Mouse (Mus musculus) liver, embryonic 15.5 days (tissue): ENCODE data around the gene Vps37d. TPM values are rescaled to one million over a fixed set of nuclear protein-coding genes. Genes with fewer than 3 reads are reported as not detected.
"Not testable (repeated sequence)": the region's sequence is repeated elsewhere in the genome, so short reads cannot be mapped to it uniquely, and the experiment has no call there.

Experiments
- ATAC-seq: fragments of 200-750 bp; cut with Nextera tagmentation; 2 replicates; pipeline ENCODE4 v1.8.0; 2017; ENCODE audit warnings: moderate number of reproducible peaks, mild to moderate bottlenecking, moderate library complexity; ENCODE audit not compliant: insufficient read depth
- H3K27ac ChIP-seq: fragments of 300-500 bp; sonication (generic); replicated peaks from 2 replicates; pipeline ENCODE4 v1.5.1; 2015; ENCODE audit warnings: mild to moderate bottlenecking, inconsistent platforms
- H3K27me3 ChIP-seq: fragments of 300-500 bp; sonication (generic); 2 replicates; pipeline ENCODE4 v1.6.1; 2015; ENCODE audit warnings: mild to moderate bottlenecking, inconsistent platforms
- H3K36me3 ChIP-seq: fragments of 300-500 bp; sonication (generic); replicated peaks from 2 replicates; pipeline ENCODE4 v1.6.1; 2015; ENCODE audit warnings: moderate library complexity, mild to moderate bottlenecking, inconsistent platforms
- H3K4me1 ChIP-seq: fragments of 300-500 bp; sonication (generic); replicated peaks from 2 replicates; pipeline ENCODE4 v1.6.1; 2015; ENCODE audit warnings: inconsistent platforms
- H3K4me2 ChIP-seq: fragments of 300-500 bp; sonication (generic); 2 replicates; pipeline ENCODE4 v1.6.1; 2015; ENCODE audit warnings: moderate library complexity, mild to moderate bottlenecking, inconsistent platforms
- H3K4me3 ChIP-seq: fragments of 300-500 bp; sonication (generic); replicated peaks from 2 replicates; pipeline ENCODE4 v1.5.1; 2015; ENCODE audit warnings: mild to moderate bottlenecking, inconsistent platforms
- H3K9ac ChIP-seq: fragments of 300-500 bp; sonication (generic); 2 replicates; pipeline ENCODE4 v1.6.1; 2015; ENCODE audit warnings: moderate library complexity, mild to moderate bottlenecking, inconsistent platforms
- H3K9me3 ChIP-seq: fragments of 300-500 bp; sonication (generic); replicated peaks from 2 replicates; pipeline ENCODE4 v1.6.1; 2016; ENCODE audit warnings: inconsistent platforms
- WGBS: fragments of 180-500 bp; shearing (Covaris S2); methylation state at CpG from one replicate; pipeline ENCODE4 v1.1.7; 2015; ENCODE audit warnings: mixed read lengths; ENCODE audit not compliant: insufficient replicate concordance; 5-methylcytosine and 5-hydroxymethylcytosine counted together
- polyA plus RNA-seq: library from polyadenylated mRNA; unstranded; fragments of >200 nt; fragmentation: Nextera tagmentation; extraction: Ambion mirVana; gene quantifications from 2 replicates; pipeline ENCODE4 v1.2.1, GENCODE M21; 2015

Vps37d gene
- polyA plus RNA-seq, 1 experiment from 2014 or later, result 0.30 TPM

GRCm38 (mm10) chr5:135076368-135076767 lies 1.7 kb downstream of the Vps37d start:
- Histone ChIP-seq H3K27ac (no peak overlapping the region), H3K4me3 (no peak overlapping the region), H3K9me3 (no peaks in the 10 kb centered on the region), H3K36me3 (no peaks in the 10 kb centered on the region), H3K9ac (no peak overlapping the region), H3K4me1 (peaks cover 20% of the 10 kb centered on the region), H3K4me2 (no peak overlapping the region), H3K27me3 (peaks cover 23% of the 10 kb centered on the region)
- ATAC-seq, result no peak
- 72% methylated on average over 14 of the region's 14 CpGs for WGBS

GRCm38 (mm10) chr5:135075655-135076054 lies 2.4 kb downstream of the Vps37d start:
- no peak for ATAC-seq
- H3K4me3 ChIP-seq, result no peak overlapping the region
- peaks cover 27% of the 10 kb centered on the region for H3K4me1 ChIP-seq
- peaks cover 23% of the 10 kb centered on the region for H3K27me3 ChIP-seq
- H3K9me3 ChIP-seq, result no peaks in the 10 kb centered on the region
- H3K27ac ChIP-seq, result no peak overlapping the region
- H3K36me3 ChIP-seq, result no peaks in the 10 kb centered on the region
- 50% methylated on average over 4 of the region's 4 CpGs for WGBS
- H3K4me2 ChIP-seq, result no peak overlapping the region
- no peak overlapping the region for H3K9ac ChIP-seq

DNA sequence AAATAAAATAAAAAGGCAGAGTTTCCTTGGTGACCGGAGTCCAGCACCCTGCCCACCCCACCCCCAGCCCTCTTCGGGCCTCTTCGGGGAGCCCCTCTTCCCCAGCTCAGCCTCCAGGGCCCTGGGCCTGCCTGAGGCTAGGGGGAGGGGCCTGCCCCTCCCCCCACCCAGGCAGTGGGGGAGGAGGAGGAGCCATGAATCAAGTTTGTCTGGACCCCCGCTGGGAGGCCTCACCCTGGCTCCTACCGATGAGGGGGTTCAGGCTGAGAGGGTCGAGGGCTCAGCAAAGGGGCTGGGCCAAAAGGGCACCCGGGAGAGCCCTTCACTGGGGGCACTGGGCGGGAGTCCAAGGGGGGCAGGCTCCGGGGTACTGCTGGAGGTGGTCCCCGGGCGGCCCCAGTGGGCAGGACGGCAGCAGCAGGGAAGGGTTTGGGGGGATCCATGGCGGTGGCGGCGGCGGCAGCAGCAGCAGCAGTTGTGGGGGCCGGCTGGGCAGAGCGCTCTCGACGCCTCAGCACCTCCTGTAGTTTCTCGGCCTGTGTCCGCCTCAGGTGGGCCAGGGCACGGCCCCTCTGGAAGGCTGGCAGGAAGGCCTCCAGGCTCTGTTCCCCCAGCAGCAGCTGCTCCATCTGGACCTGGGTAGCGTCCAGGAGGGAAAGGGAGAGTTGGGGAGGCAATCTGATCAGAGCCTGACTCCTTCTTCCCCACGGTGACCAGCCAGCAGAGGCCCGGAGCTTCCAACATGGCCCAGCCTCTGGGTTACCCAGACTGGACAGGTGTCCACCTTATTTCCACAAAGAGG lies 4.5 kb downstream of the Vps37d start:
- H3K9ac ChIP-seq, result no peak overlapping the region
- peaks cover 33% of the 10 kb centered on the region for H3K4me1 ChIP-seq
- H3K27ac ChIP-seq, result no peak overlapping the region
- peaks cover 9% of the 10 kb centered on the region for H3K27me3 ChIP-seq
- H3K9me3 ChIP-seq, result no peaks in the 10 kb centered on the region
- no peak overlapping the region for H3K4me2 ChIP-seq
- H3K36me3 ChIP-seq, result no peaks in the 10 kb centered on the region; the same call in 1 of the 2 replicates
- 47% methylated on average over 26 of the region's 26 CpGs for WGBS
- no peak for ATAC-seq
- H3K4me3 ChIP-seq, result no peak overlapping the region

DNA sequence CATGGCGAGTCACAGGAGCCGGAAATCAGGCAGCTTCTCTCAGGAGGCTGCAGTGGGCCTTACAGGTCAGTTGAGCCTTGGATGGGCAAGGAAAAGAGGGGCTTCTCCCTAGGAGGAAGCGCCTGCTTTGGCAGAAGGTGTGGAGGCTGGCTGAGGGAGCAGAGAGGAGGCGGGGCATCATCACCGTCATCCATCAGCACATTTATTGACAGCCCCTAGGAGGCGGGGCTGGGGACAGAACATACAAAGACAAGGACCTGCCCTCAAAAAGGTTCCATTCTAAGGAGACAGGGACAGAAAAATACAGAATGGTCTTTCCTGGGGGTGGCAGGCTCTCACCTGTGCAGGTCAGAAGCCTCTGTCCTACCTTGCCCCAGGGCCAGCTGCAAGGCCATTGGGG lies 5.3 kb downstream of the Vps37d start:
- no peaks in the 10 kb centered on the region for H3K9me3 ChIP-seq
- no peak for ATAC-seq
- 54% methylated on average over 6 of the region's 6 CpGs for WGBS
- peaks cover 8% of the 10 kb centered on the region for H3K36me3 ChIP-seq
- peaks cover 24% of the 10 kb centered on the region for H3K4me1 ChIP-seq
- H3K4me3 ChIP-seq, result no peak overlapping the region
- no peak overlapping the region for H3K4me2 ChIP-seq
- no peak overlapping the region for H3K27ac ChIP-seq
- peaks cover 2% of the 10 kb centered on the region for H3K27me3 ChIP-seq
- no peak overlapping the region for H3K9ac ChIP-seq

DNA sequence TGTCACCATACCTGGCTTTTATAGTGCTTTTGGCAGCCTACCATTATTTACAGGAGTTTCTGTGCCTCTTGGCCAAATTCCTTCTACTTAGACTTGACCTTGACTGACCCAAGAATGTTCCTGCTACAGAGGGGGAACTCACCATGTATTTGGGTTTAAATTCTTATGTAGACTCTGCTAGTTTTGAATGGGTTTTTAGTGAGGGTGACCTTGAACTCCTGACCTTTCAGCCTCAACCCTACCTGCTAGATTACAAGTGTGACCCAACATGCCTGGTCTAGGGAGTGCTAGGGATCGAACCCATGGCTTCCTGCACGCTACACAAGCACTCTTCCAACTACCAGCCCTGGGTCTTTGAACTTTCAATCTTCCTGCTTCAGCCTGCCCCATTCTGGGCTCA lies 6.0 kb downstream of the Vps37d start:
- Histone ChIP-seq H3K4me1 (peaks cover 18% of the 10 kb centered on the region), H3K36me3 (peaks cover 12% of the 10 kb centered on the region), H3K4me3 (no peak overlapping the region), H3K27ac (no peak overlapping the region), H3K9me3 (no peaks in the 10 kb centered on the region), H3K27me3 (no peaks in the 10 kb centered on the region), H3K4me2 (no peak overlapping the region), H3K9ac (no peak overlapping the region)
- no peak for ATAC-seq
- 72% methylated on average over 2 of the region's 2 CpGs for WGBS

GRCm38 (mm10) chr5:135070448-135070847 lies 7.6 kb downstream of the Vps37d start:
- no peaks in the 10 kb centered on the region for H3K27me3 ChIP-seq
- WGBS, result 39% methylated on average over 3 of the region's 3 CpGs
- H3K27ac ChIP-seq, result no peak overlapping the region
- peaks cover 24% of the 10 kb centered on the region for H3K4me1 ChIP-seq
- H3K9me3 ChIP-seq, result no peaks in the 10 kb centered on the region
- no peak overlapping the region for H3K4me2 ChIP-seq
- peaks cover 19% of the 10 kb centered on the region for H3K36me3 ChIP-seq
- H3K9ac ChIP-seq, result no peak overlapping the region
- peak; percentile 51 for ATAC-seq
- H3K4me3 ChIP-seq, result no peak overlapping the region

DNA sequence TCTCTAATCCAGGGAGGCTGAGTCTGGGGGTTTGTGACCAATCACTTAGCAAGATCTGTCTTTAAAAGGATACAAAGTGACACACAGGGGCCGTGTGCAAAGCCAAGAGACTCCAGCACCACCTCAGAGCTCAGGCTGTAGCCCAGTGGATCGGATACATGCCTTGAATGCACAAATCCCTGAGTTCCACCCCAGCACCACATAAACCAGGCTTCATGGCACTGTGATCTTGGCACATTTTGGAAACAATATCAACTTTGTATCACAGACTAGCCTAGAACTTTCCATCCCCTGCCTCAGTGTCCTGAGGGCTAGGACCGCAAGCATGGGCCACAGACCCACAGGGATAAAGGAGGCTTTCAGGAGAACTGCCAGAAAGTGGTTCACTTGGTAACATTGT lies 12.1 kb downstream of the Vps37d start:
- H3K27ac ChIP-seq, result no peak overlapping the region
- no peaks in the 10 kb centered on the region for H3K27me3 ChIP-seq
- peaks cover 21% of the 10 kb centered on the region for H3K36me3 ChIP-seq
- 82% methylated on average over 3 of the region's 3 CpGs for WGBS
- peaks cover 39% of the 10 kb centered on the region for H3K4me1 ChIP-seq
- no peak overlapping the region; the same call in 1 of the 2 replicates for H3K4me3 ChIP-seq
- ATAC-seq, result no peak
- H3K9ac ChIP-seq, result no peak overlapping the region
- H3K4me2 ChIP-seq, result peak overlapping the region; percentile 97; the same call in 1 of the 2 replicates
- no peaks in the 10 kb centered on the region for H3K9me3 ChIP-seq

GRCm38 (mm10) chr5:135064909-135065446 lies 13.1 kb downstream of the Vps37d start, which contains the start of gene Bud23:
Gene Bud23 (minus strand): TSS chr5:135064959.
- H3K4me2 ChIP-seq, result peak within 1 kb of the TSS; percentile 97
- ATAC-seq, H3K27me3 ChIP-seq, H3K9me3 ChIP-seq: not testable (repeated sequence)
- H3K9ac ChIP-seq, result peak within 1 kb of the TSS; percentile 86
- 55% methylated on average over 9 of the region's 9 CpGs for WGBS
- H3K4me1 ChIP-seq, result peaks cover 28% of the 10 kb centered on the region
- peaks cover 31% of the 10 kb centered on the region for H3K36me3 ChIP-seq
- H3K27ac ChIP-seq, result peak within 1 kb of the TSS; percentile 66
- H3K4me3 ChIP-seq, result peak within 1 kb of the TSS; percentile 94

GRCm38 (mm10) chr5:135064382-135064766 lies 13.7 kb downstream of the Vps37d start:
- Histone ChIP-seq H3K4me1 (peaks cover 28% of the 10 kb centered on the region), H3K4me2 (peak overlapping the region; percentile 97)
- peak; percentile 64 for ATAC-seq

GRCm38 (mm10) chr5:135063629-135064381 lies 14.3 kb downstream of the Vps37d start, which contains the start of gene Dnajc30:
Gene Dnajc30 (plus strand): TSS chr5:135064202.
- H3K9me3 ChIP-seq, result no peaks in the 10 kb centered on the region
- H3K36me3 ChIP-seq, result peaks cover 43% of the 10 kb centered on the region
- under 1% methylated on average over 52 of the region's 52 CpGs for WGBS

More at GRCm38 (mm10) chr5:135064382-135064766, 13.7 kb downstream of the Vps37d start:
- WGBS, result 0% methylated on average over 40 of the region's 40 CpGs
- Histone ChIP-seq H3K4me3 (peak overlapping the region; percentile 94), H3K9me3 (no peaks in the 10 kb centered on the region), H3K36me3 (peaks cover 37% of the 10 kb centered on the region), H3K9ac (peak overlapping the region; percentile 86), H3K27me3 (no peaks in the 10 kb centered on the region), H3K27ac (peak overlapping the region; percentile 66)

GRCm38 (mm10) chr5:135053356-135053755 lies 24.7 kb downstream of the Vps37d start:
- Histone ChIP-seq H3K4me1 (no peaks in the 10 kb centered on the region), H3K9ac (no peak overlapping the region), H3K4me3 (no peak overlapping the region), H3K9me3 (no peaks in the 10 kb centered on the region), H3K27me3 (no peaks in the 10 kb centered on the region), H3K36me3 (peaks cover 28% of the 10 kb centered on the region), H3K4me2 (no peak overlapping the region), H3K27ac (no peak overlapping the region)
- WGBS, result 80% methylated on average over 12 of the region's 12 CpGs
- ATAC-seq, result no peak

More at GRCm38 (mm10) chr5:135063629-135064381, 14.3 kb downstream of the Vps37d start, which contains the start of gene Dnajc30:
- no peaks in the 10 kb centered on the region for H3K27me3 ChIP-seq
- ATAC-seq, result peak; percentile 96
- peak within 1 kb of the TSS; percentile 86 for H3K9ac ChIP-seq
- peak within 1 kb of the TSS; percentile 94 for H3K4me3 ChIP-seq
- H3K4me1 ChIP-seq, result peaks cover 28% of the 10 kb centered on the region
- peak within 1 kb of the TSS; percentile 66 for H3K27ac ChIP-seq
- peak within 1 kb of the TSS; percentile 97 for H3K4me2 ChIP-seq
